In the genomic region with DNA sequence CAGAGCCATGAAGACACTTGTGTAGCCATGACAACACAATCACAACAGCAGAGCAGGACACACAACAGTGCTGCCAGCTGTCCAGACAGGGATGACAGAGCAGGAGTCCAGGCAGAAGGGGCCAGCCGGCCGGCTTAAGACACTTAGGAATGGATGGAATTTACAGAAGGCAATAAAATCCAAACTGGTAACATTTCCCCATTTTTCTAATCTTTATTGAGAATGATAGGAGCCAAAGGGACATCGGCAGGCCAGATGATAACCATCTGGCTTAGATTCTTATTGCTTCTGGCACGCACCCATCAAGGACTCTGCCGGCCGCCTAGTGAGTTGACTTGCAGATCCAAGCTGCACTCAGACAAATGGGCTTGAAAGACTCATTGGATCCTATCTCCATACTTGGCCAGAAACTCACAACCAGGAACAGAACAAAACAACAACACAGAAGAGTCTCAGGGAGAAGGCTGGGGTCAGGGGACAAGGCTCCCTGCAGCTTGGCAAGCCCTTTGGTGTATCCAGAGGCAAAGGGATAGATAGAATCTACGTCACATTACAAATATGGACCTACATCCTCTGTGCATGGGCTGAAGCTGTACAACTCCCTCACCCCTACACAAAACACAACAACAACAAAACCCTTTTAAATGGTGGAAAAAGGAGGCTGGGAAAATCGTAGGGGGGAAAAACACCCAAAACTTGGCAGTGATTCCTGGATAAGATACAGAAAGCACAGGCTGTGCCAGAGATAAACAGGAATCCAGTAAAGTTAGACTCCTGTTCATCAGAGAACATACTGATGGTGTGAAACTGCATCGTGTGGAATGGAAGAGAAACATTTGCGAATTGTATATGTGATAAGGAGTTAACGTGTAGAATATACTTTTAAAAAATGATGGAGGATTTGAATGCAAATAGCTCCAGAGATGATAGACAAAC, we compare ENCODE assay signal across 9 mouse cellular contexts. TPM values are rescaled to one million over a fixed set of nuclear protein-coding genes. Genes with fewer than 3 reads are reported as not detected.
DNase-seq lines count a peak whose midpoint lies in the region; ATAC-seq and TF ChIP-seq lines count a peak whose summit lies in the region.
"Had no signal": no experiment of that assay in that cellular context is flagged by ENCODE, and none has a peak within 500 bp of the region (broad histone marks: within the 10 kb centered on the region; RNA-seq: fewer than 3 reads in every experiment).

No protein-coding gene starts in this region.

- no peak for TF ChIP-seq EP300 in lung, postnatal 0 days (IDR thresholded peaks at IDR 0.05)

- WGBS in neural tube, embryonic 15.5 days, result 64% methylated on average over 11 of the region's 11 CpGs
- WGBS in lung, postnatal 0 days, result 56% methylated on average over 11 of the region's 11 CpGs
- WGBS in heart, embryonic 11.5 days (ENCODE audit: insufficient replicate concordance), result 72% methylated on average over 11 of the region's 11 CpGs

- no peak overlapping the region for H3K4me3 ChIP-seq in neural tube, embryonic 15.5 days (replicated peaks)
- no peak overlapping the region for H3K4me3 ChIP-seq in lung, postnatal 0 days (ENCODE audit: low read depth, low read length)
- H3K4me3 ChIP-seq in heart, embryonic 11.5 days (ENCODE audit: low read depth, low read length), result no peak overlapping the region
- H3K4me3 ChIP-seq: heart, adult 2 months; midbrain, embryonic 12.5 days had no signal

- no peak for TF ChIP-seq CTCF in lung, postnatal 0 days (IDR thresholded peaks at IDR 0.05)

- H3K9me3 ChIP-seq in neural tube, embryonic 15.5 days (replicated peaks), result no peaks in the 10 kb centered on the region
- no peaks in the 10 kb centered on the region for H3K9me3 ChIP-seq in lung, postnatal 0 days (ENCODE audit: low read length)
- H3K9me3 ChIP-seq in heart, embryonic 11.5 days (replicated peaks; ENCODE audit: control insufficient read depth, low read length), result no peaks in the 10 kb centered on the region
- H3K9me3 ChIP-seq: midbrain, embryonic 12.5 days had no signal

- H3K9ac ChIP-seq in neural tube, embryonic 15.5 days (replicated peaks), result no peak overlapping the region
- no peak overlapping the region for H3K9ac ChIP-seq in lung, postnatal 0 days (replicated peaks; ENCODE audit: low read depth)
- no peak overlapping the region for H3K9ac ChIP-seq in heart, embryonic 11.5 days (ENCODE audit: low read depth, low read length)
- H3K9ac ChIP-seq: midbrain, embryonic 12.5 days had no signal

- H3K27me3 ChIP-seq in neural tube, embryonic 15.5 days (replicated peaks), result no peaks in the 10 kb centered on the region
- no peaks in the 10 kb centered on the region for H3K27me3 ChIP-seq in lung, postnatal 0 days (replicated peaks; ENCODE audit: insufficient read depth, low read length)
- H3K27me3 ChIP-seq in heart, embryonic 11.5 days (ENCODE audit: control insufficient read depth, insufficient read depth, low read length), result no peaks in the 10 kb centered on the region
- H3K27me3 ChIP-seq: midbrain, embryonic 12.5 days had no signal

- H3K4me1 ChIP-seq in neural tube, embryonic 15.5 days, result peaks cover 12% of the 10 kb centered on the region
- peaks cover 7% of the 10 kb centered on the region; the same call in 1 of the 2 replicates for H3K4me1 ChIP-seq in lung, postnatal 0 days (ENCODE audit: insufficient read depth, low read depth, low read length)
- H3K4me1 ChIP-seq in heart, embryonic 11.5 days (ENCODE audit: control insufficient read depth, insufficient read depth, low read length), result 0 out of 2 replicates have a peak, but pooled peaks cover 6% of the 10 kb centered on the region

- H3K36me3 ChIP-seq in neural tube, embryonic 15.5 days, result no peaks in the 10 kb centered on the region
- no peaks in the 10 kb centered on the region for H3K36me3 ChIP-seq in lung, postnatal 0 days (ENCODE audit: insufficient read depth, low read length)
- H3K36me3 ChIP-seq in heart, embryonic 11.5 days (ENCODE audit: control insufficient read depth, insufficient read depth, low read length), result no peaks in the 10 kb centered on the region
- H3K36me3 ChIP-seq: midbrain, embryonic 12.5 days had no signal

- no peak overlapping the region for H3K4me2 ChIP-seq in neural tube, embryonic 15.5 days
- H3K4me2 ChIP-seq in lung, postnatal 0 days (replicated peaks; ENCODE audit: low read depth, low read length), result no peak overlapping the region
- H3K4me2 ChIP-seq in heart, embryonic 11.5 days, result no peak overlapping the region
- H3K4me2 ChIP-seq: midbrain, embryonic 12.5 days had no signal

- 0 out of 2 replicates have a peak, but pooled peaks have one; percentile 40 for ATAC-seq in neural tube, embryonic 15.5 days (ENCODE audit: low FRiP score)
- peak; percentile 89 for ATAC-seq in lung, postnatal 0 days
- no peak for ATAC-seq in heart, embryonic 11.5 days (replicated peaks; ENCODE audit: insufficient number of reproducible peaks, low FRiP score, low TSS enrichment)

- H3K27ac ChIP-seq in neural tube, embryonic 15.5 days (replicated peaks), result peak overlapping the region; percentile 54; the same call in 1 of the 2 replicates
- peak overlapping the region; percentile 51 for H3K27ac ChIP-seq in lung, postnatal 0 days (ENCODE audit: low read length)
- H3K27ac ChIP-seq in heart, embryonic 11.5 days (ENCODE audit: low read depth, low read length), result no peak overlapping the region
- H3K27ac ChIP-seq: heart, adult 2 months; midbrain, embryonic 12.5 days had no signal

- no peak for DNase-seq in neural tube, embryonic 10.5 days (ENCODE audit: extremely low spot score, low spot score)
- peak; percentile 14 to 19 for DNase-seq in cerebellum, postnatal 25 days
- DNase-seq in kidney, adult 9 months, result peak; percentile 72
- DNase-seq in lung, postnatal 0 days (ENCODE audit: low spot score), result peak; percentile 85
- no peak for DNase-seq in yolk sac, embryonic 10.5 days (ENCODE audit: low spot score)

RNA-seq across cellular contexts. Expression of gene Icosl, which starts 35.7 kb away (rescaled TPM):
- polyA plus RNA-seq in neural tube, embryonic 15.5 days (2015; fragmentation: Nextera tagmentation; extraction: Ambion mirVana), result 0.81 and 3.0 TPM in 2 replicates
- 5.4 and 5.8 TPM in 2 replicates for polyA plus RNA-seq in lung, postnatal 0 days (2015; fragmentation: Nextera tagmentation; extraction: Ambion mirVana)
- polyA plus RNA-seq in heart, embryonic 11.5 days (2014; fragmentation: Nextera tagmentation; extraction: Ambion mirVana), result 1.1 and 1.5 TPM in 2 replicates

Comparison
In these comparisons a context has a peak if more than half of its experiments do, and no peak if none do; other contexts are left out.
1. DNase-seq: peak in cerebellum, postnatal 25 days (2 of 2), kidney, adult 9 months (single experiment) and lung, postnatal 0 days (single experiment); none in neural tube, embryonic 10.5 days (single experiment) and yolk sac, embryonic 10.5 days (single experiment).